ENCODE assay signal across 14 mouse cellular contexts in genomic region chr6:113662964-113663700, GRCm38 (mm10). TPM values are rescaled to one million over a fixed set of nuclear protein-coding genes. Genes with fewer than 3 reads are reported as not detected.
DNase-seq lines count a peak whose midpoint lies in the region; ATAC-seq and TF ChIP-seq lines count a peak whose summit lies in the region.
"Had no signal": no experiment of that assay in that cellular context is flagged by ENCODE, and none has a peak within 500 bp of the region (broad histone marks: within the 10 kb centered on the region; RNA-seq: fewer than 3 reads in every experiment).

No protein-coding gene starts in this region.

- H3K27me3 ChIP-seq in lung, embryonic 14.5 days (ENCODE audit: insufficient read depth, low read length), result no peaks in the 10 kb centered on the region
- H3K27me3 ChIP-seq in splenic B cell, adult 2 months (ENCODE audit: control insufficient read depth, insufficient read depth, low read length, poor library complexity, severe bottlenecking), result no peaks in the 10 kb centered on the region
- H3K27me3 ChIP-seq in heart, embryonic 10.5 days (ENCODE audit: insufficient read depth, poor library complexity, severe bottlenecking), result no peaks in the 10 kb centered on the region
- H3K27me3 ChIP-seq: heart, embryonic 13.5 days; hindbrain, embryonic 15.5 days; limb, embryonic 13.5 days had no signal

- peak; percentile 51 for DNase-seq in CD4-positive, CD25-positive, alpha-beta regulatory T cell, adult 2 months (ENCODE audit: low read depth, low spot score)
- DNase-seq in lung, embryonic 14.5 days, result no peak
- DNase-seq in lung, postnatal 4 days, result no peak
- peak; percentile 76 for DNase-seq in splenic B cell, adult 2 months (ENCODE audit: low read depth, low spot score)
- DNase-seq in heart, embryonic 10.5 days (ENCODE audit: low spot score), result no peak
- no peak for DNase-seq in lung, adult 18-20 months
- DNase-seq: layer of hippocampus, postnatal 36 days; thymus, adult 18-20 months had no signal

- no peaks in the 10 kb centered on the region for H3K36me3 ChIP-seq in lung, embryonic 14.5 days (ENCODE audit: insufficient read depth)
- peaks cover 3% of the 10 kb centered on the region; the same call in 1 of the 2 replicates for H3K36me3 ChIP-seq in splenic B cell, adult 2 months (ENCODE audit: control insufficient read depth, insufficient read depth, low read length, poor library complexity, severe bottlenecking)
- 0 out of 2 replicates have a peak, but pooled peaks cover 4% of the 10 kb centered on the region for H3K36me3 ChIP-seq in heart, embryonic 10.5 days
- H3K36me3 ChIP-seq: hindbrain, embryonic 15.5 days; limb, embryonic 13.5 days had no signal

- ATAC-seq in CD4-positive, CD25-positive, alpha-beta regulatory T cell, adult 4 months, result no peak
- ATAC-seq in lung, embryonic 14.5 days (ENCODE audit: insufficient read depth), result no peak

- H3K4me2 ChIP-seq in lung, embryonic 14.5 days, result no peak overlapping the region
- H3K4me2 ChIP-seq: heart, embryonic 13.5 days; hindbrain, embryonic 15.5 days; limb, embryonic 13.5 days had no signal

- no peak overlapping the region for H3K27ac ChIP-seq in lung, embryonic 14.5 days (ENCODE audit: low read depth)
- H3K27ac ChIP-seq in brown adipose tissue, adult 24 weeks (replicated peaks; ENCODE audit: low read depth, low read length), result peak overlapping the region; percentile 47
- no peak overlapping the region for H3K27ac ChIP-seq in heart, embryonic 10.5 days
- H3K27ac ChIP-seq: heart, embryonic 13.5 days; hindbrain, embryonic 15.5 days; limb, embryonic 13.5 days had no signal

- H3K4me3 ChIP-seq in lung, embryonic 14.5 days (ENCODE audit: low read depth, low read length), result no peak overlapping the region
- no peak overlapping the region for H3K4me3 ChIP-seq in brown adipose tissue, adult 24 weeks (ENCODE audit: insufficient read depth, low read depth, low read length)
- no peak overlapping the region for H3K4me3 ChIP-seq in heart, embryonic 10.5 days
- H3K4me3 ChIP-seq: heart, embryonic 13.5 days; hindbrain, embryonic 15.5 days; limb, embryonic 13.5 days had no signal

- H3K9me3 ChIP-seq in lung, embryonic 14.5 days (ENCODE audit: low read depth, low read length), result no peaks in the 10 kb centered on the region
- no peaks in the 10 kb centered on the region for H3K9me3 ChIP-seq in heart, embryonic 10.5 days
- H3K9me3 ChIP-seq: heart, embryonic 13.5 days; hindbrain, embryonic 15.5 days had no signal

- H3K9ac ChIP-seq in lung, embryonic 14.5 days, result no peak overlapping the region
- H3K9ac ChIP-seq: heart, embryonic 13.5 days; hindbrain, embryonic 15.5 days; limb, embryonic 13.5 days had no signal

- TF ChIP-seq CTCF in lung, embryonic 14.5 days (IDR thresholded peaks at IDR 0.05; ENCODE audit: low read depth), result 0 out of 2 replicates have a peak, but pooled peaks have one; percentile 21

- 86% methylated on average over 8 of the region's 8 CpGs for WGBS in lung, embryonic 14.5 days
- 96% methylated on average over 8 of the region's 8 CpGs for WGBS in heart, embryonic 10.5 days

- peaks cover 6% of the 10 kb centered on the region; the same call in 1 of the 2 replicates for H3K4me1 ChIP-seq in lung, embryonic 14.5 days (ENCODE audit: insufficient read depth)
- peaks cover 52% of the 10 kb centered on the region for H3K4me1 ChIP-seq in brown adipose tissue, adult 24 weeks (ENCODE audit: control insufficient read depth, insufficient read depth, insufficient read length, low read length)
- H3K4me1 ChIP-seq in heart, embryonic 10.5 days, result peaks cover 51% of the 10 kb centered on the region
- H3K4me1 ChIP-seq: hindbrain, embryonic 15.5 days had no signal

RNA-seq across cellular contexts. Expression of gene Irak2, which starts 24.9 kb away (rescaled TPM):
- polyA plus RNA-seq in CD4-positive, CD25-positive, alpha-beta regulatory T cell, adult 4 months (2017; shearing (Covaris generic)), result 10 to 100 TPM; 27.3 to 40.1 TPM
- 3.1 and 3.6 TPM in 2 replicates for polyA plus RNA-seq in lung, embryonic 14.5 days (2014; fragmentation: Nextera tagmentation; extraction: Ambion mirVana)
- polyA plus RNA-seq in brown adipose tissue, adult 24 weeks (2012; ENCODE audit: insufficient read depth, insufficient read length, missing spikeins), result 18.9 and 19.7 TPM in 2 replicates
- polyA plus RNA-seq in heart, embryonic 10.5 days (2016; fragmentation: Nextera tagmentation; extraction: Ambion mirVana), result 12.5 TPM in 2 replicates

RNA-seq across cellular contexts. Expression of gene Tatdn2, which starts 33.7 kb away (rescaled TPM):
- 1 to 10 TPM; 3.6 to 10.0 TPM for polyA plus RNA-seq in CD4-positive, CD25-positive, alpha-beta regulatory T cell, adult 4 months (2017; shearing (Covaris generic))
- polyA plus RNA-seq in lung, embryonic 14.5 days (2014; fragmentation: Nextera tagmentation; extraction: Ambion mirVana), result 1.2 and 1.5 TPM in 2 replicates
- 18.0 and 29.7 TPM in 2 replicates for polyA plus RNA-seq in brown adipose tissue, adult 24 weeks (2012; ENCODE audit: insufficient read depth, insufficient read length, missing spikeins)
- polyA plus RNA-seq in heart, embryonic 10.5 days (2016; fragmentation: Nextera tagmentation; extraction: Ambion mirVana), result 0.70 and 0.84 TPM in 2 replicates

RNA-seq across cellular contexts. Expression of gene Vhl, which starts 39.4 kb away (rescaled TPM):
- polyA plus RNA-seq in CD4-positive, CD25-positive, alpha-beta regulatory T cell, adult 4 months (2017; shearing (Covaris generic)), result 10 to 100 TPM; 10.4 to 17.3 TPM
- polyA plus RNA-seq in lung, embryonic 14.5 days (2014; fragmentation: Nextera tagmentation; extraction: Ambion mirVana), result 42.2 and 42.7 TPM in 2 replicates
- polyA plus RNA-seq in brown adipose tissue, adult 24 weeks (2012; ENCODE audit: insufficient read depth, insufficient read length, missing spikeins), result 13.2 and 15.0 TPM in 2 replicates
- polyA plus RNA-seq in heart, embryonic 10.5 days (2016; fragmentation: Nextera tagmentation; extraction: Ambion mirVana), result 32.3 and 34.2 TPM in 2 replicates

RNA-seq across cellular contexts. Expression of gene Ghrl, which starts 56.5 kb away (rescaled TPM):
- polyA plus RNA-seq in CD4-positive, CD25-positive, alpha-beta regulatory T cell, adult 4 months (2017; shearing (Covaris generic)), result not detected
- polyA plus RNA-seq in lung, embryonic 14.5 days (2014; fragmentation: Nextera tagmentation; extraction: Ambion mirVana), result 0.34 TPM in 1 of 2 replicates, not detected in the other
- not detected in 2 replicates for polyA plus RNA-seq in brown adipose tissue, adult 24 weeks (2012; ENCODE audit: insufficient read depth, insufficient read length, missing spikeins)
- polyA plus RNA-seq in heart, embryonic 10.5 days (2016; fragmentation: Nextera tagmentation; extraction: Ambion mirVana), result 1.5 TPM in 1 of 2 replicates, not detected in the other
- polyA plus RNA-seq: heart, embryonic 13.5 days; kidney, embryonic 16.5 days had no signal

RNA-seq across cellular contexts. Expression of gene Brk1, which starts 58.6 kb away (rescaled TPM):
- 100 to 1,000 TPM; 273 to 296 TPM for polyA plus RNA-seq in CD4-positive, CD25-positive, alpha-beta regulatory T cell, adult 4 months (2017; shearing (Covaris generic))
- polyA plus RNA-seq in lung, embryonic 14.5 days (2014; fragmentation: Nextera tagmentation; extraction: Ambion mirVana), result 227 and 239 TPM in 2 replicates
- polyA plus RNA-seq in brown adipose tissue, adult 24 weeks (2012; ENCODE audit: insufficient read depth, insufficient read length, missing spikeins), result 158 and 192 TPM in 2 replicates
- 170 and 197 TPM in 2 replicates for polyA plus RNA-seq in heart, embryonic 10.5 days (2016; fragmentation: Nextera tagmentation; extraction: Ambion mirVana)

Comparison
In these comparisons a context has a peak if more than half of its experiments do, and no peak if none do; other contexts are left out.
1. DNase-seq: peak in CD4-positive, CD25-positive, alpha-beta regulatory T cell, adult 2 months (single experiment) and splenic B cell, adult 2 months (single experiment); none in lung, embryonic 14.5 days (single experiment), lung, postnatal 4 days (0 of 2), heart, embryonic 10.5 days (single experiment) and lung, adult 18-20 months (0 of 2).